Mouse (Mus musculus) monocyte, adult 2 months (primary cell): ENCODE data around the gene Vmn1r160.
"Not testable (repeated sequence)": the region's sequence is repeated elsewhere in the genome, so short reads cannot be mapped to it uniquely, and the experiment has no call there.

Source experiments
- DNase-seq, 2 experiments: peaks; one replicate each; pipeline ENCODE4 v3.0.0; 2022; ENCODE audit warnings: low spot score in 2 of 2, low read depth in 1 of 2

Vmn1r160 gene

DNA sequence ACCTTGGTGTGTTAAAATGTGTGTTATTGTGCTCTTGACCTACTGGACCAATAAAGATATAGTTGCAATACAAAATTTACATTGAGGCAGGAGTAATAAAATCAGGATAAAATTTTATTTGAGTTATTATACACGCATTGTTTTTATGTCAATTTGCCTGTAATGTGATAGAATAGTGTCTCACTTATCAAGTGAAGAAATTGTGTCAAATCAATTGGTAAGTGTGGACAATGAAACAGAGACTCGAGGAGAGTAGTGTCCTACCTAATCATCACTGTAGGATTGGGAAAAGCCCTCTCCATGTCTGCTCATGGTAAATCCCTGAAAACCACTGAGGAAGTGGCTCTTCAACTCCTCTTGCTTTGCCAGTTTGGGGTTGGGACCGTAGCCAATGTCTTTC, at the start of gene Vmn1r160:
Vmn1r160 (plus strand) TSS at position 301 of the 400 bp plus-strand sequence.
- DNase-seq, result not testable (repeated sequence)

DNA sequence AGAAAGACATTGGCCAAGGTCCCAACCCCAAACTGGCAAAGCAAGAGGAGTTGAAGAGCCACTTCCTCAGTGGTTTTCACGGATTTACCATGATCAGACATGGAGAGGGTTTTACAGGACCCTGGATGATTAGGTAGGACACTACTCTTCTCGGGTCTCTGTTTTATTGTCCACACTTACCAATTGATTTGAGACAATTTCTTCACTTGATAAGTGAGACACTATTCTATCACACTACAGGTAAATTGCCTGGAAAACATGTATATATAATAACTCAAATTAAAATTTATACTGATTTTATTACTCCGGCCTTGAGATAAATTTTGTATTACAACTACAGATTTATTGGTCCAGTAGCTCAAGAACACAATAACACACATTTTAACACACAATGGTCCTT, 27.5 kb upstream of the Vmn1r160 start, which contains the start of gene Vmn1r159:
Vmn1r159 (minus strand) TSS at position 101 of the 400 bp plus-strand sequence.
- DNase-seq, result not testable (repeated sequence)
